Mouse (Mus musculus) kidney, adult 2 months (tissue): ENCODE measurements around the gene Kcnh4.

Experiments
- CTCF ChIP-seq: fragments of 200-500 bp; conservative IDR thresholded peaks from 2 replicates; pipeline ENCODE4 v1.5.1; 2011; ENCODE audit warnings: low read depth, mild to moderate bottlenecking, control low read depth, low read length, moderate library complexity, mixed read lengths; ENCODE audit not compliant: insufficient read depth, insufficient read length
- POLR2A ChIP-seq: fragments of 200-500 bp; IDR thresholded peaks from one replicate; pipeline ENCODE4 v1.6.1; 2011; ENCODE audit warnings: low read depth, low read length, control low read depth

GRCm38 (mm10) chr11:100700710-100701109 is 59.0 kb downstream of the Kcnh4 start:
- no peak for TF ChIP-seq CTCF
- TF ChIP-seq POLR2A = no peak
